Mouse (Mus musculus) forebrain, embryonic 11.5 days (tissue): ENCODE measurements around the gene Tcirg1. TPM values are rescaled to one million over a fixed set of nuclear protein-coding genes. Genes with fewer than 3 reads are reported as not detected.

Source experiments
- ATAC-seq: fragments of 200-750 bp; cut with Nextera tagmentation; replicated peaks from 2 replicates; pipeline ENCODE4 v1.8.0; 2017; ENCODE audit warnings: moderate TSS enrichment; ENCODE audit not compliant: low FRiP score
- DNase-seq: peaks from one replicate; pipeline ENCODE4 v3.0.0-alpha.2; 2017; ENCODE audit warnings: low spot score
- H3K27ac ChIP-seq: fragments of 300-500 bp; sonication (generic); 2 replicates; pipeline ENCODE4 v1.5.1; 2014; ENCODE audit warnings: low read depth, low read length
- H3K27me3 ChIP-seq: fragments of 300-500 bp; sonication (generic); 2 replicates; pipeline ENCODE4 v1.6.1; 2014; ENCODE audit warnings: mild to moderate bottlenecking, low read length, mixed read lengths; ENCODE audit not compliant: control insufficient read depth, insufficient read depth
- H3K36me3 ChIP-seq: fragments of 300-500 bp; sonication (generic); 2 replicates; pipeline ENCODE4 v1.6.1; 2014; ENCODE audit warnings: mild to moderate bottlenecking, low read length, moderate library complexity, mixed read lengths; ENCODE audit not compliant: control insufficient read depth, insufficient read depth
- H3K4me1 ChIP-seq: fragments of 300-500 bp; sonication (generic); replicated peaks from 2 replicates; pipeline ENCODE4 v1.6.1; 2014; ENCODE audit warnings: low read length, mixed read lengths; ENCODE audit not compliant: control insufficient read depth, insufficient read depth
- H3K4me2 ChIP-seq: fragments of 300-500 bp; sonication (generic); 2 replicates; pipeline ENCODE4 v1.6.1; 2014; ENCODE audit warnings: low read depth, mild to moderate bottlenecking, low read length, moderate library complexity, mixed read lengths; ENCODE audit not compliant: severe bottlenecking
- H3K4me3 ChIP-seq: fragments of 300-500 bp; sonication (generic); 2 replicates; pipeline ENCODE4 v1.5.1; 2014; ENCODE audit warnings: low read depth, low read length
- H3K9ac ChIP-seq: fragments of 300-500 bp; sonication (generic); 2 replicates; pipeline ENCODE4 v1.6.1; 2014; ENCODE audit warnings: low read length
- H3K9me3 ChIP-seq: fragments of 300-500 bp; sonication (generic); 2 replicates; pipeline ENCODE4 v1.6.1; 2016; ENCODE audit warnings: low read length, mixed read lengths; ENCODE audit not compliant: control insufficient read depth
- WGBS: fragments of 180-500 bp; shearing (Covaris S2); extraction: QIAGEN DNeasy Blood & Tissue Kit; methylation state at CpG from one replicate; pipeline ENCODE4 v1.1.7; 2014; 5-methylcytosine and 5-hydroxymethylcytosine counted together
- polyA plus RNA-seq: library from polyadenylated mRNA; unstranded; fragments of >200 nt; fragmentation: Nextera tagmentation; extraction: Ambion mirVana; gene quantifications from 2 replicates; pipeline ENCODE4 v1.2.1, GENCODE M21; 2014

Gene Tcirg1
- polyA plus RNA-seq, 1 experiment from 2014 or later: 11.4 TPM

- 0 out of 2 replicates have a peak, but pooled peaks have one; percentile 27 for ATAC-seq
These were observed 39.8 kb upstream of the Tcirg1 start for GRCm38 (mm10) chr19:3946715-3947114.

GRCm38 (mm10) chr19:3945872-3946564 is 39.1 kb upstream of the Tcirg1 start:
- H3K27ac ChIP-seq: no peak overlapping the region
- H3K4me2 ChIP-seq: no peak overlapping the region
- H3K4me3 ChIP-seq: no peak overlapping the region
- no peaks in the 10 kb centered on the region for H3K4me1 ChIP-seq
- 41% methylated on average over 10 of the region's 10 CpGs for WGBS
- DNase-seq (no peak), ATAC-seq (no peak)
- H3K27me3 ChIP-seq: no peaks in the 10 kb centered on the region
- no peaks in the 10 kb centered on the region for H3K36me3 ChIP-seq
- no peak overlapping the region for H3K9ac ChIP-seq
- H3K9me3 ChIP-seq: no peaks in the 10 kb centered on the region

More at GRCm38 (mm10) chr19:3946715-3947114, 39.8 kb upstream of the Tcirg1 start:
- H3K4me1 ChIP-seq: no peaks in the 10 kb centered on the region
- H3K36me3 ChIP-seq: no peaks in the 10 kb centered on the region
- 19% methylated on average over 2 of the region's 2 CpGs for WGBS
- H3K27me3 ChIP-seq: no peaks in the 10 kb centered on the region
- DNase-seq: peak; percentile 79
- no peak overlapping the region for H3K9ac ChIP-seq
- no peak overlapping the region for H3K4me3 ChIP-seq
- no peak overlapping the region for H3K4me2 ChIP-seq
- no peak overlapping the region for H3K27ac ChIP-seq
- no peaks in the 10 kb centered on the region for H3K9me3 ChIP-seq

- ATAC-seq (no peak), DNase-seq (no peak)
- H3K27me3 ChIP-seq: no peaks in the 10 kb centered on the region
- H3K9ac ChIP-seq: no peak overlapping the region
- H3K9me3 ChIP-seq: no peaks in the 10 kb centered on the region
- H3K36me3 ChIP-seq: no peaks in the 10 kb centered on the region
- no peaks in the 10 kb centered on the region for H3K4me1 ChIP-seq
- WGBS: 24% methylated on average over 27 of the region's 27 CpGs
- no peak overlapping the region for H3K4me3 ChIP-seq
- no peak overlapping the region for H3K27ac ChIP-seq
- H3K4me2 ChIP-seq: no peak overlapping the region
These were observed 36.2 kb upstream of the Tcirg1 start for GRCm38 (mm10) chr19:3942986-3943735.

- WGBS: 84% methylated on average over 7 of the region's 7 CpGs
- H3K9me3 ChIP-seq: no peaks in the 10 kb centered on the region
- H3K27ac ChIP-seq: no peak overlapping the region
- no peak overlapping the region for H3K4me2 ChIP-seq
- no peak overlapping the region for H3K9ac ChIP-seq
- H3K36me3 ChIP-seq: no peaks in the 10 kb centered on the region
- ATAC-seq (no peak), DNase-seq (no peak)
- no peak overlapping the region for H3K4me3 ChIP-seq
- H3K4me1 ChIP-seq: no peaks in the 10 kb centered on the region
- no peaks in the 10 kb centered on the region for H3K27me3 ChIP-seq
These were observed 35.4 kb upstream of the Tcirg1 start for GRCm38 (mm10) chr19:3942315-3942714.

- Histone ChIP-seq H3K36me3 (no peaks in the 10 kb centered on the region), H3K27me3 (no peaks in the 10 kb centered on the region), H3K4me1 (no peaks in the 10 kb centered on the region; the same call in none of the 2 replicates), H3K9ac (peak overlapping the region; percentile 54), H3K4me3 (peak overlapping the region; percentile 38), H3K27ac (no peak overlapping the region), H3K4me2 (peak overlapping the region; percentile 75), H3K9me3 (no peaks in the 10 kb centered on the region)
- ATAC-seq (no peak), DNase-seq (no peak)
- WGBS: 9% methylated on average over 22 of the region's 22 CpGs
These were observed 29.2 kb upstream of the Tcirg1 start for GRCm38 (mm10) chr19:3935896-3936850.

- Histone ChIP-seq H3K9ac (peak within 1 kb of the TSS; percentile 54), H3K4me1 (no peaks in the 10 kb centered on the region; the same call in none of the 2 replicates), H3K9me3 (no peaks in the 10 kb centered on the region), H3K27ac (no peak within 1 kb of the TSS), H3K27me3 (no peaks in the 10 kb centered on the region), H3K36me3 (no peaks in the 10 kb centered on the region), H3K4me3 (peak within 1 kb of the TSS; percentile 38), H3K4me2 (peak within 1 kb of the TSS; percentile 75)
- 5% methylated on average over 39 of the region's 42 CpGs for WGBS
- peak; percentile 65 for DNase-seq
- peak; percentile 71 for ATAC-seq
These were observed 28.3 kb upstream of the Tcirg1 start, which contains the start of gene Unc93b1 for GRCm38 (mm10) chr19:3935032-3935895. Gene Unc93b1 (plus strand): TSS chr19:3935186.

- no peak overlapping the region for H3K4me3 ChIP-seq
- DNase-seq (no peak), ATAC-seq (no peak)
- no peaks in the 10 kb centered on the region for H3K9me3 ChIP-seq
- H3K27ac ChIP-seq: no peak overlapping the region
- no peak overlapping the region for H3K9ac ChIP-seq
- no peaks in the 10 kb centered on the region for H3K27me3 ChIP-seq
- no peaks in the 10 kb centered on the region; the same call in none of the 2 replicates for H3K4me1 ChIP-seq
- no peak overlapping the region for H3K4me2 ChIP-seq
- WGBS: 93% methylated on average over 9 of the region's 9 CpGs
- H3K36me3 ChIP-seq: no peaks in the 10 kb centered on the region
These were observed 24.8 kb upstream of the Tcirg1 start for GRCm38 (mm10) chr19:3931716-3932115.
